Mouse (Mus musculus): ENCODE data around the gene Dusp9.

The Dusp9 gene

GRCm38 (mm10) chrX:73639255-73639675, at the start of gene Dusp9:
Dusp9 (plus strand) TSS chrX:73639419.
- DNase-seq (ENCODE audit: low read depth, low spot score) = peak; percentile 57

- peak; percentile 72 for DNase-seq (ENCODE audit: low read depth, low spot score)
These were observed 46.0 kb upstream of the Dusp9 start for GRCm38 (mm10) chrX:73593212-73593611.

GRCm38 (mm10) chrX:73594451-73595121, 44.6 kb upstream of the Dusp9 start:
- DNase-seq (ENCODE audit: low read depth, low spot score) = no peak

GRCm38 (mm10) chrX:73595297-73595938, 43.8 kb upstream of the Dusp9 start:
- no peak for DNase-seq (ENCODE audit: low read depth, low spot score)

- peak; percentile 36 for DNase-seq (ENCODE audit: low read depth, low spot score)
These were observed 37.8 kb upstream of the Dusp9 start for GRCm38 (mm10) chrX:73601456-73601855.

- DNase-seq (ENCODE audit: low read depth, low spot score) = no peak
These were observed 25.6 kb upstream of the Dusp9 start for GRCm38 (mm10) chrX:73613665-73614064.

- no peak for DNase-seq (ENCODE audit: low read depth, low spot score)
These were observed 23.3 kb upstream of the Dusp9 start for GRCm38 (mm10) chrX:73615876-73616275.

- no peak for DNase-seq (ENCODE audit: low read depth, low spot score)
These were observed 19.8 kb upstream of the Dusp9 start for GRCm38 (mm10) chrX:73619401-73619800.

GRCm38 (mm10) chrX:73619890-73620289, 19.3 kb upstream of the Dusp9 start:
- DNase-seq (ENCODE audit: low read depth, low spot score) = no peak

GRCm38 (mm10) chrX:73626981-73627380, 12.2 kb upstream of the Dusp9 start:
- no peak for DNase-seq (ENCODE audit: low read depth, low spot score)

- no peak for DNase-seq (ENCODE audit: low read depth, low spot score)
These were observed 3.8 kb upstream of the Dusp9 start for GRCm38 (mm10) chrX:73635425-73635824.

- no peak for DNase-seq (ENCODE audit: low read depth, low spot score)
These were observed 1.8 kb upstream of the Dusp9 start for GRCm38 (mm10) chrX:73637415-73637814.

GRCm38 (mm10) chrX:73639901-73640469, 766 bp downstream of the Dusp9 start:
- no peak for DNase-seq (ENCODE audit: low read depth, low spot score)

- no peak for DNase-seq (ENCODE audit: low read depth, low spot score)
These were observed 5.9 kb downstream of the Dusp9 start for GRCm38 (mm10) chrX:73645121-73645520.

- DNase-seq (ENCODE audit: low read depth, low spot score) = no peak
These were observed 11.7 kb downstream of the Dusp9 start for GRCm38 (mm10) chrX:73650869-73651268.

GRCm38 (mm10) chrX:73653392-73653791, 14.2 kb downstream of the Dusp9 start:
- DNase-seq (ENCODE audit: low read depth, low spot score) = no peak

GRCm38 (mm10) chrX:73654177-73654576, 15.0 kb downstream of the Dusp9 start:
- peak; percentile 69 for DNase-seq (ENCODE audit: low read depth, low spot score)

- DNase-seq (ENCODE audit: low read depth, low spot score) = peak; percentile 54
These were observed 16.3 kb downstream of the Dusp9 start for GRCm38 (mm10) chrX:73655529-73655928.

- no peak for DNase-seq (ENCODE audit: low read depth, low spot score)
These were observed 19.2 kb downstream of the Dusp9 start for GRCm38 (mm10) chrX:73658391-73658790.

- no peak for DNase-seq (ENCODE audit: low read depth, low spot score)
These were observed 19.8 kb downstream of the Dusp9 start for GRCm38 (mm10) chrX:73658936-73659574.

- DNase-seq (ENCODE audit: low read depth, low spot score) = no peak
These were observed 20.5 kb downstream of the Dusp9 start, which contains the start of gene Pnck for GRCm38 (mm10) chrX:73659575-73660283. Pnck (minus strand) TSS chrX:73660117.

- DNase-seq (ENCODE audit: low read depth, low spot score) = no peak
These were observed 21.1 kb downstream of the Dusp9 start for GRCm38 (mm10) chrX:73660284-73660665.

Data from A20 (cell line).